Mouse (Mus musculus): ENCODE measurements around the gene Spata13.

DNA sequence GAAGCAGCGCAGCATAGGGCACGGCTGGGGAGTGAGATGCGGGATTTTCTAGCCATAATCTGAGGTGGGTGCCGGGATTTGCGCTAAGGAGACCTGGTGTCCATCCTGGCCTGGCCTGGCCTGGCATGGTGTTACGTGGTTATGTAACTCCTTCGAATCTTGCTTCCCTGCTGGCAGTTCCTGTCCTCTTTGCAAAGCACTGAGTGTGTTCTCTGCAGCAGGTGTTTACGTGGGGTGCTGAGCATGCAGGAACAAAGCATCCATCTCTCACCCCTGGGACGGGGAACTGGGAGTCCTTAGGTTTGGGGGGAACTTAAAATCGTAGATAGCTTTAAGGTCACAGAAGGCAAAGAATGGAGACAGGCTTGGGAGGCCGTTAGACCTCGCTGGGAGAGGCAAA, 105.8 kb downstream of the Spata13 start:
- TF ChIP-seq POLR2A (IDR thresholded peaks at IDR 0.05; ENCODE audit: control insufficient read depth, low read depth, low read length) (no peak), CTCF (IDR thresholded peaks at IDR 0.05; ENCODE audit: control insufficient read depth, insufficient read depth, insufficient replicate concordance, low read depth, low read length) (no peak)
